Mouse (Mus musculus): ENCODE measurements at regions not wholly inside any gene's neighbourhood (a gene's known extent, or its start where the extent isn't known, plus 50 kb on each side); places are given as distances from the start of the nearest gene placed in this dataset.

GRCm38 (mm10) chr4:95105424-95105823, 53.4 kb upstream of the Jun start:
- DNase-seq: no peak

- peak; percentile 62 for DNase-seq
Measured at GRCm38 (mm10) chr4:95105926-95106622, 54.1 kb upstream of the Jun start.

DNA sequence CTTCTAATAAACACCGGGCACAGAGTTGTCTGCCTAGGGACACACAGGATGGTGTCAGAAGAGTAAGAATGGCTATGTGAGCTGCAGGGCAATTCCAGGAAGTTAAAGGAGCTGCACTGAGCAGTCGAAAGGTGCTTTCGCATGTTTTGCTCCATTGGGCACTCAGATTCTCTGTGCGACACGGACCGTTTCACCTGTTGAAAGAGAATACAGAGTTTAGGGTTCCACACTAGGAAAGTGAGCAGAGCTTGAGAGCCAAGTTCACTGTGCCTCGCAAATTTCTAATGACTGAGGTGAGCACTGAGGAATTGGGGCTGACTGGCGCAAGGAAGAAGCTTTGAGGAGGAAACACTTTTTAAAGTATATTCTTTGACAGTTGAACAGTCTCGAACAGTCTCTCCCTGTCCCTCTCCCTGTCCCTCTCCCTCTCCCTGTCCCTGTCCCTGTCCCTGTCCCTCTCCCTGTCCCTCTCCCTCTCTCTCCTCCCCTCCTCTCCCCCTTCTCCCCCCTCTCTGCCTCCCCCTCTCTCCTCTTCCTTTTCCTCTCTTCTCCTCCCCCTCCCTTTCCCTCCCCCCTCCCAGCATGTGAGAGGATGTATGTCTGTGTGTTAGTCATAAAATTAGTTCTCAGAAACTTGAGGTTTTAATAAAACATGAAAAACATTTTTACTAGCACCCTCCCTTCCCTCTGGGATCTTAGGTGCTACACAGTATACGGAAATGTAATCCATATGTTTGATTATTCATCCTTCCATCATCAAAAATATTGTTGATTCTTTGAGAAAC, 55.1 kb upstream of the Jun start:
- peak; percentile 28 for DNase-seq

DNA sequence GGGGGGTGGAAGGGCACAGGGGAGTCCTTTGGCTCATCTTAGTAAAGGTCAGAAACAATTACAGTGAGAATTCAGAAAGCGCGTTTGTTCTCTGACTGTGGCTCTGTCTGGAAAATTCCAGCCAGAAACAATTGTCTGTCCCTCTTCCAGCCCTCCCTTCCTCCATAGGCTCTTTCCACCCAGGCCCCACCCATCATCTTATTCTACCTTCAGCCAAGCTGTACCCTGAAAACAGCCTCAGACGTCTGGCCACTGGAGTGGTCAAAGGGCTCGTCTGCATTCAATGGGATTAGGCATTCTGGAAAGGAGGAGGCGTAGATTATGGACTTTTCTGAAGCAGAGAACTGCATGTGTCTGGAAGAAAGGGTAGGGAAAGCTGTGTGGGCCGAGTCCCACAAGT, 56.8 kb upstream of the Jun start:
- DNase-seq: no peak

DNA sequence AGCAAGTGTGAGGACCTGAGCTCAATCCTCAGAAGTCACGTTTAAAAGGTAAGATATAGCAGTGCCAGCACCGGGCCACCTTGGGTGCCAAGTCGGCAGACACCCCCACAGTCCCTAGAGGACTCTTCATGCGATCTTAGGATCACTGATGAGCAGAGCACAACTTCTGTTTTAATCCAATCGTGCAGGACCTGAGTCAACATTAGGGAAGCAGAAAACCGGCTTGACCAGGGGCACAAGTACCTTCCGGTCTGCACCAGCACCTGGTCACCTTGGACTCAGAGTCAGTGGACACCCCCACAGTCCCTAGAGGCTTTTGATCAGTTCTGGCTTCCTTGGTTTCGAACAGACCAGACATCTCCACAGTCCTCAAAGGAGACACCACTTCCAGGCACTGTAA, 58.8 kb upstream of the Jun start:
- no peak for DNase-seq

DNA sequence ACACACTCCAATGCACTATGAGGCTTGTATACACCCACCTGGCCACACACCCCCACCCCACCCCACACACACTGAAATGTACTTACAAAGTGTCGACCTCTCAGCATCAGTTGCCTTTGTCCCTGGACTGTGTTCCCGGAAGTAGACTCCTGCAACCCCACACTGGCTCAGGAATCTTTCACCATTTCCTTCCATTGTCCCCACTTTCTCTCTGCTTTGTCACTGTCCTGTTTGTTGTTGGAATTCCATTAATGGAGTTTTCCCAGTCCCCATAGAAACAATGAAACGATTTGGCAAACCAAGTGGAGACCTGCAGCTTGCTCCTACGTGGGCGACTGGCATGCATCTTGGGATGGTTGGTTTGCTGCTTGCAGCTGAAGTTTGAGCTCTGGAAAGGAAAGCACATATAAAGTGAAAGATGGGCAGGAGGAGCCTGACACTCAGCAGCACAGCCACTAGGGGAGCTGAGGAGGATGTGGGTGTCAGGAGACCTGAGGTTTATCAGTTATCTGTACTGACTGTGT, 65.2 kb upstream of the Jun start:
- peak; percentile 64 for DNase-seq

DNA sequence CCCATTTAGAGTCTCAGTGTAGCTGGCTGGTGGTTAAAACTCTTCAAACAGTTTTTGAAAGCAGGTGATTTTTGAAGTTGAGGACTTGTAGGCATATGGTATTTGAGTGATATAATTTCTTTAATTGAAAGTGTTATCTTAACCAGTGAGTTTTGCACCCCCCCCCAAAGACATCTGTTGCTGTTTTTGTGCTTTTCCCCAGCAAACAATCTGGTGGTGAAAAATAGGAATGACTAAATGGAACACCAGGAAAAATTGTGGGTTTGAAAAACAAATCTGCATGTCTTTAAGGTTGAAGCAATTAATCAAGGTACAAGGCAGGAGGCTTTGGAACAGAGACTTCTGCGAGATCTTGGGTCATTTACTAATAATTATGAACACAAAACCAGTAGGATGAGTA, 68.9 kb upstream of the Jun start:
- no peak for DNase-seq

DNA sequence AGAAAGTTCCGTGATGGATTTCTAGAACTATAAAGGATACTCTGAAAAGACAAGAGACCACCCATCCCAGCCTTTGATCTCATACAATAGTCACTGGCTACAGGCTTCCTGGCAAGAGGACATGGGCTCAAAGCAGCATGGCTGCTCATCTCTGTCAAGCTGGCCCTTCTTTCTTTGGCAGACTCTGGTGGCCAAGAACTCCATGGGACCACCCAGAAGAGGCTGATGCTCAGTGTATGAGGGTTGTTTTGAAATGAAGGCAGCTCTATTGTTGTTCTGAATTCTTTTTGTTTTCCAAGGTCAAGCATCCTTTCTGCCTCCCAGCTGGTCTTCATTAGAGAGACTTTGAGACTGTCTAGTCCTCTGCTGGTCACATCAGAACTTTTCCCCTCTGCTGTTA, 73.3 kb upstream of the Jun start:
- DNase-seq: no peak

DNA sequence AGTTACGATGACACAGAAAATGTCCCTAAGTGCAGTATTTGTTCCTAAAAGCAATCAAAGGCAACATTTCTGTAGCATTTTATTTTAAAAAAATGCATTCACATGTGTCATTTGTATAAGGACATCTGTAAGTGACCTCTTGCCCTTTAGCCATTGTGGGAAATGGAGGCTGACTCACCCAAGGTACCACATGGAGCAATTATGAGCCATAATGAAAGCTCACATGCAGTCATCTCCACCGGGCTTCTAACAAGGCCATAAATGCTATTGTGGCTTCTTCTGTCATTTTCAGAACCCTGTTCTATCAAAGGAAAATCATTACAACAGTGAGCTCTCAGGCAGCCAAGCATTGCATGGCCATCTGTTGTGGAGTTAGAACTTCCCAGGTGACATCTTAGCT, 75.9 kb upstream of the Jun start:
- no peak for DNase-seq

DNA sequence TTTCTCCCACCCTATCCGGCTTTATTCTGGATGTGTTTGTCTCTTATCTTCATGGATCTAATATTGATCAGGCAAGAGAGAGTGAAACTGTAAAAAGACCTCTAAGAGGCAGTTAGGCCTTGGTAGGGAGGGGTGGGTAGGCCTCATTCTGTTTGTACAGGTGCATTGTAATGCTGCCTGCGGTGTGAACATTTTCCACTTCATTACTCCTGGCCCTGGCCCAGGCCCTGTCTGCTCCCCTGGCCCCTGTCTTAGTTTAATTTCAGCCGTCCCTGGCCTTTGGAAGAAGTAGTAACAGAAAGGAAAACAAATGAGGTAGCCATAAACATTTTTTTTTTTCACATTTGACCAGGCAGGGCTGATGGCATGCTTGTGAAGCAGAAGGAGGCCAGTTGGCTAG, 81.8 kb upstream of the Jun start:
- DNase-seq: no peak

- no peak for DNase-seq
Measured at GRCm38 (mm10) chr4:95134611-95135010, 82.6 kb upstream of the Jun start.

DNA sequence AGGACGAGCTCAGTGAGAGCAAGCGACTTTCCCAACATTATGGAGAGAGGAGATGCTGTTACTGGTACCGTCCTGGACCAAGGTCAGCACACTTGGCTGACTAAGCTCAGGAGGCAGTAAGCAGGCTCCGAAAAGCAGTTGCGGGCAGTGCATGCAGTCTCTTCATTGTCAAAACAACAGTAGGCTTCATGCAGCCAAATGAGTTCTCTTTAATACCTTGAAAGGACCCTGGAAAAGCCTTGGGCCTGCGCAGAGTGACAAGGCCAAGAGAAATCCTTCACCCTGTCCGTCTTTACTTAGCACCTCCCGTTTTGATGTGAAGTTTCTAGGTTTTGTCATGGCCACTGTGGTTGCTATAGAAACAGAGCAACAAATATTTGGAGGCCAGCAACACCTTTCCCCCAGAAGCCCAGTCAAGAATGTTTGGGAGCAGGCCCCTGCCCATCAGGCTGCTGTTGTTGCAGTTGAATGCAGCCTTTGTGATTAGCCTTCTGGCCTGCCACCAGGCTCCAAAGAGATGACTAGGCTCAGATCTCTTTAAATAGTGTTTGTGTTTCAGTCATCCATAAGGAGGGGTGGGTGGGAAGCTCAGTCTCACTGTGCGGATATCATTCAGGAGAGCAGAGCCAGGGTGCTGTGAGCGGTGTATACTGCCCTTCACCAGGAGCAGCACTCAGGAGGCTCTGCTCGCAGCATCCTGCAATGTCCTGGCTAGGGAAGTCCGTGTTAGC, 85.6 kb upstream of the Jun start:
- DNase-seq: no peak

GRCm38 (mm10) chr4:95138676-95139075, 86.7 kb upstream of the Jun start:
- DNase-seq: no peak

- no peak for DNase-seq
Measured at GRCm38 (mm10) chr4:95141253-95141652, 89.2 kb upstream of the Jun start.

DNA sequence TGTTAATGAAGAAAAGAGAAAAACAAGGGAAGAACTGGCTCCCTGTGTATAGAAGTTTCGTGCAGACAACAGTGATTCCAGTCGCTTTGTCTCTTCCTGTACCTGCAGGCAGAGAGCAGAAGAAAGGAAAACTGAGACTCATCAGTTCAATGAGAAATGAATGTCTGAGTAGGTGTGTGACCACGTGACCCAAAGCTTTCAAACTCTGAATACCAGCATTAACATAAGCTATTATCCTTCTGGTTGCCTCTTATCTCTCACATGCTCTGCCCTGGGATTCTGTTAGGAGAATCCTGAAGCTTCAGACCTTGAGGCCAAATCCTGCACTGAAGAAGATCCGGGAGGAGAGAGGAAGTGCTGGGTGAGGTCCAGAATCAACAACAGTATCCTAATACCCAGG, 91.1 kb upstream of the Jun start:
- no peak for DNase-seq

GRCm38 (mm10) chr4:95143668-95144067, 91.6 kb upstream of the Jun start:
- no peak for DNase-seq

GRCm38 (mm10) chr4:95144440-95144839, 92.4 kb upstream of the Jun start:
- DNase-seq: no peak

DNA sequence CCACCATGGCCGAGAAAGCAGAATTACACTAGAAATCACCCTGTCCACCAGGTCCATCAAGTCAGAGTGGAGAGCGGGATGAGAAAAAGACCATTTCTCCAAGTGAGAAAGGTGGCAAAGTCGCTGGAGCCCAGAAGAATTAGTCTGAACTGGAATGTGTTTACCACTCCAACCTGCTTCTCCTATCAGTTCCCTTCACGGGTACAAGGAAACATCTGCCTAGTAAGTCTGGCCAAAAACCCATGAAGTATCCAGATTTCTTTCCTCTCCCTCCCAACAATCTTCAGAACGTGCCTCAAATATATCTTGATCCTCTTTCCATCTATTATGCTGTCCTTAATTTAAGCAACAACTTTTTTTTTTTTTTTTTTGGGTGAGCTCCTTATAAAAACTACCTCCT, 94.2 kb upstream of the Jun start:
- DNase-seq: no peak

- DNase-seq: no peak
Measured at GRCm38 (mm10) chr4:95148665-95149064, 96.6 kb upstream of the Jun start.

DNA sequence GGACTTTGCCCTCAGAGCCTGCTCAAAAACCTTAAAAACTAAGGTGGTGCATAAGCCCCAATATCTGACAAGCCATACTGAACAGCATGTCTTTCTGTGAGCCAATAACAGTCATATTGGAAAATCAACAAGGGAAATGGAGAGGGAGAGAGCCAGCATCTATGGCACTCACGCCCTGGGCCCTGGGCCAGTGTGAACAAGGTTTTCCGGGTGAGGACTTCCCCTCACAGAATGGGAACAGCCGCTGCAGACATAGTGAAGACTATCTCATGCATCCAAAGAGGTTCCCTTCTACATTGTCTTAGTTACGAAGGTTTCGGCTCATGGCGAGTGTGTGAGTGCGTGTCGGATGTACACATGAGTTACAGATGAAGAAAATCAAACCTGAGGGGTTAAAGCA, 99.7 kb upstream of the Jun start:
- no peak for DNase-seq

DNA sequence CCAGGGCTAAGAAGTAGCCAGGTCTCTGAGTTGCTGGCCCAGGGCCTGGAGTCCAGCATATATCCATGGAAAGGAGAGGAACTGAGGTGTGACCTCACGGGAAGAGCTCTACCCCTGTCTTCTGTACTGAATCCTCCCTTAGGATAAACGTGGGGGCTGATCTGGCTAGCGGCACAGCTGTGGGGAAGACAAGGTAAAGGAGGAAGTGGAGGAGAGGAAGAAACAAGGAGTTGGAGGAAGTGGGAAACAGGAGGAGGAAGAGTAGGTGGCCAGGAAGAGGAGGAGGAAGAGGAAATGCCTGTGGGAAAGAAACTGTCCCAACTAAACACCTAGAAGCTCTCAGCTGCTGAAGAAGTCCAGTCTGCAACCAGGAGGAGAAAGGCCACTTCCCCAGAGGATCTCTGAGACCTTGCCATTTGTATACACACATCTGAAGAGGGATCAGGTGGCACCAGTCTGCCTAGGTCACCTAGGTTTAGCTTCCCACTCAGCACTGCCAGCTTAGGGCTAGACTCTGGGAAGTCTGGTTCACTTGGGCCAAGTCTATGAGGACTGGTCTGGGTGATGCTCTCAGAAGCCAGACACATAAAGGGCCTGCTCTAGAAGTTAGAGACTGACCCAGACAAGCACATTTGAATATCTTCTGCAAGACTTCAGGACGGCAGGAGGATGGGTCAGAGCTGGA, 100.6 kb upstream of the Jun start:
- no peak for DNase-seq

GRCm38 (mm10) chr4:95153737-95154287, 101.8 kb upstream of the Jun start:
- DNase-seq: no peak

- no peak for DNase-seq
Measured at GRCm38 (mm10) chr4:95154377-95154776, 102.4 kb upstream of the Jun start.

All from thymus, postnatal 4 days (tissue).